Mouse (Mus musculus) C2C12 (cell line): ENCODE results near the gene Gm20388.

ENCODE experiments used
- CEBPB ChIP-seq: IDR thresholded peaks from one replicate; pipeline ENCODE4 v1.6.1; 2011; ENCODE audit warnings: low read depth, mild to moderate bottlenecking, control low read depth, moderate library complexity
- CTCF ChIP-seq: IDR thresholded peaks from one replicate; pipeline ENCODE4 v1.5.1; 2011; ENCODE audit not compliant: control insufficient read depth, insufficient read depth, insufficient read length
- MAX ChIP-seq: IDR thresholded peaks from one replicate; pipeline ENCODE4 v1.6.1; 2011; ENCODE audit warnings: mild to moderate bottlenecking, control low read depth
- MYOD1 ChIP-seq: IDR thresholded peaks from one replicate; pipeline ENCODE4 v1.6.1; 2011; ENCODE audit warnings: low read depth; ENCODE audit not compliant: control insufficient read depth, insufficient read length
- MYOG ChIP-seq: IDR thresholded peaks from one replicate; pipeline ENCODE4 v1.6.1; 2011; ENCODE audit not compliant: control insufficient read depth, insufficient read length; ENCODE audit errors: extremely low read depth
- USF1 ChIP-seq: IDR thresholded peaks from one replicate; pipeline ENCODE4 v1.6.1; 2011; ENCODE audit warnings: low read depth, mild to moderate bottlenecking, control low read depth, moderate library complexity

DNA sequence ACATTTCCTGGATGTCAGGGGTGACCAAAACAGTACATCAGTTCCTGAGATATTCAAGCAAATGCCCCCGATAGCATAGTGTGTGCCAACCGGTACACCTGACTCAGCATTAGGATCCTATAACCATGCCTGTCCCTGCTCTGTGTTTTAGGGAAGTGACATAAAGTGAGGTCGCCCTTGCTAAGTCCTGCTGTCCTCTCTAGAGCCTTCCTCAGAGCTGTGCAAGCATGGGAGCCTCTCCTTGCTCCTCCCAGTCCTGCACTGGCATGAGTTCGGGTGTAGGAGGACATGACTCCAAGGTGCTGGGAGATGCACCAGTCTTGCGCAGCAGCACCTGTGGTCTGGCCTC is 251.7 kb downstream of the Gm20388 start:
- TF ChIP-seq USF1 = no peak
- TF ChIP-seq CTCF = no peak
- no peak for TF ChIP-seq MYOD1
- no peak for TF ChIP-seq MAX
- TF ChIP-seq MYOG = no peak
- no peak for TF ChIP-seq CEBPB
